Mouse (Mus musculus): ENCODE data around the gene Mapk1ip1l. TPM values are rescaled to one million over a fixed set of nuclear protein-coding genes. Genes with fewer than 3 reads are reported as not detected.
"Not testable (repeated sequence)": the region's sequence is repeated elsewhere in the genome, so short reads cannot be mapped to it uniquely, and the experiment has no call there.

Mapk1ip1l gene
- polyA plus RNA-seq, 1 experiment from 2014 or later: 30.9 TPM

DNA sequence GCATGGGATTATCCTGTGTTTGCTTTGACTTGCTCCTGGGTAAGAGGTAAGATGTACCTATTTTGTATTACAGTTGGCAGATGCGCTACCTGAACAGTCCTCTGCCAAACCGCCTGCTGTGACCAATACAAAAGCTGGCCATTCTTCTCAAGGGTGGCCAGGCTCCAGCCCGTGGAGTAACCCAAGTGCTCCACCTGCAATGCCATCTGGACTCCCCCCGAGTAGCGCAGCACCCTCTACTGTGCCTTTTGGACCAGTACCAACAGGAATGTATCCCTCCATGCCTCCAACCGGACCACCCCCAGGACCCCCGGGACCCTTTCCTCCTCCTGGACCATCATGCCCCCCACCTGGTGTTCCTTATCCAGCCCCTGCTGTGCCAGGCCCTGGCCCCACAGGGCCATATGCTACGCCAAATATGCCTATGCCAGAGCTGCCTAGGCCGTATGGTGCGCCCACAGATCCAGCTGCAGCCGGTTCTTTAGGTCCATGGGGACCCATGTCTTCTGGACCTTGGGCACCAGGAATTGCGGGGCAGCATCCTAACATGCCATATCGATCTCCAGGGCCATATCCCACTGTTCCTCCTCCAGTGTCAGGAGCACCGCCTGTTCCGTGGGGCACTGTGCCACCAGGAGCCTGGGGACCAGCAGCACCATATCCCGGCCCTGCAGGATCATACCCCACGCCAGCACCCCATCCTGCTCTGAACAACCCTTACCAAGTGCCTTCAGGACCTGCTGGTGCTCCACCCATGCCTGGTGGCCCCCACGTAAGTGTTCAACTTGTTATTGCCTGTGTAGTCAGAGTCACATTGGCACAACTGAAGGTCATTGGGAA, 12.5 kb downstream of the Mapk1ip1l start:
- no peak overlapping the region for H3K4me2 ChIP-seq (ENCODE audit: low read depth, low read length)
- 92% methylated on average over 18 of the region's 18 CpGs for WGBS (ENCODE audit: insufficient replicate concordance)
- no peak overlapping the region for H3K9ac ChIP-seq (ENCODE audit: low read depth, low read length)
- H3K36me3 ChIP-seq (ENCODE audit: control insufficient read depth, insufficient read depth): peaks cover 39% of the 10 kb centered on the region
- H3K27me3 ChIP-seq (ENCODE audit: control insufficient read depth, insufficient read depth, low read depth, low read length): no peaks in the 10 kb centered on the region
- no peak overlapping the region for H3K4me3 ChIP-seq (ENCODE audit: low read depth, low read length)
- no peaks in the 10 kb centered on the region for H3K9me3 ChIP-seq (replicated peaks; ENCODE audit: control insufficient read depth, low read length)
- no peak for ATAC-seq (ENCODE audit: low read depth)
- no peak overlapping the region for H3K27ac ChIP-seq (ENCODE audit: low read length)
- peaks cover 9% of the 10 kb centered on the region for H3K4me1 ChIP-seq (ENCODE audit: control insufficient read depth, low read depth, low read length)

DNA sequence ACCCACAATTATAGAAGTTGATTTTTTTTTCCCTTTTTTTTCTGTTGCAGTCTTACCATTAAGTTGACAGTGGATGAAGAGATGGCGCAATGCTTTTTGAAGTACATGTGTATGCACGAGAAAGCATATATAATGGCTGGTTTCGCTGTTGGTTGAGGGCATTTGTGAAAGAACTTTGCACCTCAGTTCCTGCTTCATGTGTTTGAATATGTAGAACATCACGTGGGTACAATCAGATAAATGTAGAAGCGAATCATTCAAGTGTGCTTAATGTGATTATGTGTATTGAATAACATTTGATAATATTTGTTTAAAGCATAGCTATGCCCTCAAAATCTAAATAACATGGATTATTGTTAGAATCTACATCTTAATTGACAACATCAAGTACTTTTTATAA, 21.3 kb downstream of the Mapk1ip1l start:
- 74% methylated on average over 5 of the region's 5 CpGs for WGBS (ENCODE audit: insufficient replicate concordance)
- Histone ChIP-seq H3K4me1 (ENCODE audit: control insufficient read depth, low read depth, low read length) (peaks cover 18% of the 10 kb centered on the region), H3K9me3 (replicated peaks; ENCODE audit: control insufficient read depth, low read length) (no peaks in the 10 kb centered on the region), H3K4me2 (ENCODE audit: low read depth, low read length) (no peak overlapping the region), H3K4me3 (ENCODE audit: low read depth, low read length) (no peak overlapping the region), H3K36me3 (ENCODE audit: control insufficient read depth, insufficient read depth) (peaks cover 22% of the 10 kb centered on the region), H3K27me3 (ENCODE audit: control insufficient read depth, insufficient read depth, low read depth, low read length) (no peaks in the 10 kb centered on the region), H3K9ac (ENCODE audit: low read depth, low read length) (no peak overlapping the region), H3K27ac (ENCODE audit: low read length) (no peak overlapping the region)
- no peak for ATAC-seq (ENCODE audit: low read depth)

DNA sequence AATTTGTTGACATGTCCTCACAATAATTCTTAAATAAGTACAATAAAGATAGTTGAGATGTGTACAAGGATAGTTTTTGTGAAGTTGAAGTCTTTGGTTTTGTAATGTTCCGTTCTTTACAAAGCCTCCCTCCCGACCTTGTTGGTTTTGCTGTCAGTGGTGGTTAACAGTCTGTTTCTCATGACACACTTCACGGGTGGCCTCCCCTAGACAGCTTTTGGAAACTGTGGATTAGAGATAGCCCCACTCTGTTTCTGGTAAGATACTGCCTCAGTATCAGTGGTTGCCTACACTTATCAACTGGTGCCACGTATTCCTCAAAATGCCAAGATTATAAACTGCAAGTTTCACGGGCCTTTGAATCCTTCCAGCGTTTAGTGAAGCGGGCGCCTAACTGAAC, 23.5 kb downstream of the Mapk1ip1l start:
- H3K36me3 ChIP-seq (ENCODE audit: control insufficient read depth, insufficient read depth): peaks cover 16% of the 10 kb centered on the region
- H3K4me1 ChIP-seq (ENCODE audit: control insufficient read depth, low read depth, low read length): peaks cover 18% of the 10 kb centered on the region
- not testable (repeated sequence) for H3K27ac ChIP-seq (ENCODE audit: low read length); H3K27me3 ChIP-seq (ENCODE audit: control insufficient read depth, insufficient read depth, low read depth, low read length); H3K9me3 ChIP-seq (replicated peaks; ENCODE audit: control insufficient read depth, low read length); H3K9ac ChIP-seq (ENCODE audit: low read depth, low read length)
- peak; percentile 99 for ATAC-seq (ENCODE audit: low read depth)
- peak overlapping the region; percentile 17; the same call in 1 of the 2 replicates for H3K4me3 ChIP-seq (ENCODE audit: low read depth, low read length)
- peak overlapping the region; percentile 49 for H3K4me2 ChIP-seq (ENCODE audit: low read depth, low read length)
- WGBS (ENCODE audit: insufficient replicate concordance): 15% methylated on average over 6 of the region's 8 CpGs

DNA sequence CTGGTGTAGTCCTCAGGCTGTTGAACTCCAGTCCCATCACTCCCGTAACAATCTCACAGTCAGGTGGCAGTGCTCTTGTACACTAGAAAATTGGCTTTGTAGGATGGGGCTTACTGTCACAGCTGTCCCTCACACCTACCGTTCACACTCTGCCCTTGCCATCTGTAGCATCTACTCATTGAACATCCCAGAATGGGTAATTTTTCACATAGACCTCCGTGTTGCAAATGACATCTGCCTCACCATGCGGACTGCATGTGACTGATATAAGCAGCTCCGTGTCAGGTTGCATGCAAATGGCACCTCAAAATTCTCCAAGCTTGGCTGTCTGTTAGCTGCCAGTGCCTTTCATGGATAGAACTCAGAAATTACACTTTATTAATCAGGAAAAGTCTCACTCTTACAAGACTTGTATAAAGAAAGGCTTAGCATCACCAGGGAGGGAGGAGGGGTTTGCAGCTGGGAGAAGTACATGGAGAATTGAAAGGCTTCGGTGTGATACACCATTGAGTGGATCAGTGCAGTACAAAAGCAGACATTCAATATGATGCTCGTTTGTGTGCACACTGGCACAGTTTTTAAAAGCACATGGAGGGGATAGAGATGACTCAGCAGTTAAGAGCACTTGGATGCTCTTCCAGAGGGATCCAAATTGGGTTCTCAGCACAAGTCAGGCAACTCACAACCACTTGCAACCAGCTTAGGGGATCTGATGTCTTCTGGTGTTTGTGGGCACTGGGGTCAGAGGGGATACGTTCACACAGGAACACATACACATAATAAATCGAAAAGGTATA, 28.1 kb downstream of the Mapk1ip1l start:
- H3K27ac ChIP-seq (ENCODE audit: low read length): no peak overlapping the region
- peaks cover 5% of the 10 kb centered on the region for H3K36me3 ChIP-seq (ENCODE audit: control insufficient read depth, insufficient read depth)
- ATAC-seq (ENCODE audit: low read depth): no peak
- peaks cover 7% of the 10 kb centered on the region for H3K4me1 ChIP-seq (ENCODE audit: control insufficient read depth, low read depth, low read length)
- no peak overlapping the region for H3K9ac ChIP-seq (ENCODE audit: low read depth, low read length)
- H3K4me3 ChIP-seq (ENCODE audit: low read depth, low read length): no peak overlapping the region
- no peaks in the 10 kb centered on the region for H3K27me3 ChIP-seq (ENCODE audit: control insufficient read depth, insufficient read depth, low read depth, low read length)
- no peaks in the 10 kb centered on the region for H3K9me3 ChIP-seq (replicated peaks; ENCODE audit: control insufficient read depth, low read length)
- no peak overlapping the region for H3K4me2 ChIP-seq (ENCODE audit: low read depth, low read length)
- WGBS (ENCODE audit: insufficient replicate concordance): 83% methylated on average over 9 of the region's 9 CpGs

DNA sequence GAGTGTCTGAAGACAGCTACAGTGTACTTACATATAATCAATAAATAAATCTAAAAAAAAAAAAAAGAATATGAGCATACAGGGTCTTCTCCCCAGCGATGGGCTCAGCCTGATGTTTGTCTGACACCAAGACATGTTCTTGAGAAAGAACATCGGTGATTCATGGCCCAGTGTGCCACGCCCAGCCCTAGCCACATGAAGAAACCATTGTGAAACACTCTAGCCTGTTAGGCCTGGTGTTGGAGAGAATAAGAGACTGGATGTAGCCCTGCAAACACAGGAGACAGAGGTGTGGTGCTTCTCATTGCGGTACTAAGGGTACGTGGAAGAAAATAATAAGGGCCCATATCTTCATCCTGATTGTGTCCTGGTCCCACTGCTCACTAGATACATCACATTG, 29.3 kb downstream of the Mapk1ip1l start:
- no peak for ATAC-seq (ENCODE audit: low read depth)
- Histone ChIP-seq H3K4me2 (ENCODE audit: low read depth, low read length) (no peak overlapping the region), H3K36me3 (ENCODE audit: control insufficient read depth, insufficient read depth) (peaks cover 5% of the 10 kb centered on the region), H3K27ac (ENCODE audit: low read length) (no peak overlapping the region), H3K4me1 (ENCODE audit: control insufficient read depth, low read depth, low read length) (peaks cover 4% of the 10 kb centered on the region), H3K9ac (ENCODE audit: low read depth, low read length) (no peak overlapping the region), H3K4me3 (ENCODE audit: low read depth, low read length) (no peak overlapping the region), H3K9me3 (replicated peaks; ENCODE audit: control insufficient read depth, low read length) (no peaks in the 10 kb centered on the region), H3K27me3 (ENCODE audit: control insufficient read depth, insufficient read depth, low read depth, low read length) (no peaks in the 10 kb centered on the region)
- WGBS (ENCODE audit: insufficient replicate concordance): 76% methylated on average over 5 of the region's 5 CpGs

DNA sequence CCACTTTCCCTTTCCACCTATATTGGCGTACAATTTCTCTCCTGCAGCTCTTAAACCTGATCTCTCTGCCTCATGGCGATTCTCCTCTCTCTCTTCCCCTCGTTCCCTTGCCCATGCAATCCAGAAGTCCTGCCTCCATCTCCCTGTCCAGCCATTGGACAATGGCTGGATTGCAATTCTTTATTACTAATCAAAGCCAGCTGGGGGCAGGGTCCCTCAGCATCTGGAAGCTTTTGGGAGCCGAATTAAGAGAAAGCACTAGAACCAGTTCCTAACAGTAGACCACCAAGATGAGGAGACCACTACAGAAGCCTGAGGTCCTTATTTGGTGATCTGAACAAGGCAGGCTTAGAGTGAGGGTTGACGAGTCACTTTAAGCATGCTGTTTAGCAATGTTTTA, 33.9 kb downstream of the Mapk1ip1l start:
- no peak overlapping the region for H3K9ac ChIP-seq (ENCODE audit: low read depth, low read length)
- H3K27ac ChIP-seq (ENCODE audit: low read length): no peak overlapping the region
- no peak for ATAC-seq (ENCODE audit: low read depth)
- no peaks in the 10 kb centered on the region for H3K9me3 ChIP-seq (replicated peaks; ENCODE audit: control insufficient read depth, low read length)
- no peaks in the 10 kb centered on the region; the same call in 1 of the 2 replicates for H3K4me1 ChIP-seq (ENCODE audit: control insufficient read depth, low read depth, low read length)
- no peak overlapping the region for H3K4me3 ChIP-seq (ENCODE audit: low read depth, low read length)
- 61% methylated on average over 5 of the region's 5 CpGs for WGBS (ENCODE audit: insufficient replicate concordance)
- H3K27me3 ChIP-seq (ENCODE audit: control insufficient read depth, insufficient read depth, low read depth, low read length): no peaks in the 10 kb centered on the region
- no peak overlapping the region for H3K4me2 ChIP-seq (ENCODE audit: low read depth, low read length)
- H3K36me3 ChIP-seq (ENCODE audit: control insufficient read depth, insufficient read depth): no peaks in the 10 kb centered on the region

DNA sequence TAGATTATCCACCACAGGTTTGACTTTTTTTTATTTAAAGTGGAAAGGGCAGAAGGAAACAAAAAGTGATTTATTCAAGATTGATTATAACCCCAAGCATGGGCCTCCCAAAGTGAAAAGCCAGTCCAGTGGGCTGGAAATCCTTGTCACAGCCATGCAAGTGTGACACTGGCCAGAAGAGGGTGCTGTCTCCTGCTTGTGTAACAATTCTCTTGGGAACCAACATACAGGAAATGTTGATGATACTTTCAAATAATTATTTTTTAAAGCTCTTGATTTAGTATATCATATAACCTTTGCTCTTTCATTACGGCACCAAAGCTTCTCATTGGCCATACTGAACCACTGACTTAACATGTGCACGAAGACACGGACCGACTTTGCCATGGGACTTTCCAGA, 36.8 kb downstream of the Mapk1ip1l start:
- Histone ChIP-seq H3K27me3 (ENCODE audit: control insufficient read depth, insufficient read depth, low read depth, low read length) (no peaks in the 10 kb centered on the region), H3K4me1 (ENCODE audit: control insufficient read depth, low read depth, low read length) (no peaks in the 10 kb centered on the region), H3K27ac (ENCODE audit: low read length) (no peak overlapping the region), H3K4me2 (ENCODE audit: low read depth, low read length) (no peak overlapping the region), H3K9ac (ENCODE audit: low read depth, low read length) (no peak overlapping the region), H3K36me3 (ENCODE audit: control insufficient read depth, insufficient read depth) (no peaks in the 10 kb centered on the region), H3K9me3 (replicated peaks; ENCODE audit: control insufficient read depth, low read length) (no peaks in the 10 kb centered on the region), H3K4me3 (ENCODE audit: low read depth, low read length) (no peak overlapping the region)
- no peak for ATAC-seq (ENCODE audit: low read depth)
- 71% methylated on average over 4 of the region's 4 CpGs for WGBS (ENCODE audit: insufficient replicate concordance)

DNA sequence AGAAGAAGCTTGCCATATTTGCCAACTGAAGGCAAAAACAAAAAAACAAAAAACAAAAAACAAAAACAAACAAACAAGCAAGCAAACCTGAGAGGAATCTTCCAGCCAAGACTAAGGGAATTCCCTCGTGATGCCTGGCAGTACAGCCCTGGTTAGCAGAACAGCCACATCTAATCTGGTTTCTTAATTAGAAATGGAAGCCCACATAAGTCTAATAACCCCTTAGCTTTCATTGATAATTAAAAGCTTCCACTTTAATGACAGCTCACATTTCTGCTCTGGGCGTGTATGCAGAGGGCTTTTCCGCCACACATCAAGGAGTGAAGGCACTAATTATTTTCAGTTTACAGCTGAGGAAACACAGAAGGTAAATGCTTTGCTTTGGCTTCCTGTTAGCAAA, 37.2 kb downstream of the Mapk1ip1l start:
- WGBS (ENCODE audit: insufficient replicate concordance): 77% methylated on average over 3 of the region's 3 CpGs

More for the DNA sequence above, 37.2 kb downstream of the Mapk1ip1l start:
- Histone ChIP-seq H3K9ac (ENCODE audit: low read depth, low read length) (no peak overlapping the region), H3K36me3 (ENCODE audit: control insufficient read depth, insufficient read depth) (no peaks in the 10 kb centered on the region), H3K27ac (ENCODE audit: low read length) (no peak overlapping the region), H3K4me2 (ENCODE audit: low read depth, low read length) (no peak overlapping the region), H3K4me1 (ENCODE audit: control insufficient read depth, low read depth, low read length) (no peaks in the 10 kb centered on the region), H3K4me3 (ENCODE audit: low read depth, low read length) (no peak overlapping the region), H3K9me3 (replicated peaks; ENCODE audit: control insufficient read depth, low read length) (no peaks in the 10 kb centered on the region), H3K27me3 (ENCODE audit: control insufficient read depth, insufficient read depth, low read depth, low read length) (no peaks in the 10 kb centered on the region)
- ATAC-seq (ENCODE audit: low read depth): no peak
